8 mouse cellular contexts compared by ENCODE assay signal in the genomic region with DNA sequence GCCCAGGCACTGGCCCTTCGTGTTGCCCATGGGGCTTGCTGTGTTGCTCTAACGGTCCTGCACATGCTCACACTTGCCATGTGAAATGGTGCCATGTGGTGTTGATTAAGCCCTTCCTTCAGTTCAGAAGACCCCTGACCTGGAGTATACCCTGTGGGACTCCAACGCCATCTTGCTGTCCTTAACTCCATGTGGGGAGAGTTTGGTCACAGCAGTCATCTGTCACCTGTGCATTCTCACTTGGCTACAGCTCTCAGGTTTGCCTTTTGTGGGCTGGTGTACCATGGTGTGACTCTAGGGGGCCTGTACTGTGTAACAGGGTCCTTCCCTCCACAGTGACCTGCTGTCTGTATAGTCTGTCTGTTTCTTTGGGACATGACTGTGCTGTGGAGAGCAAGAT.
DNase-seq lines count a peak whose midpoint lies in the region; ATAC-seq lines count a peak whose summit lies in the region.

No protein-coding gene starts in this region.

- no peaks in the 10 kb centered on the region for H3K36me3 ChIP-seq in heart, embryonic 11.5 days (ENCODE audit: control insufficient read depth, insufficient read depth, low read length)
- no peaks in the 10 kb centered on the region for H3K36me3 ChIP-seq in hindbrain, embryonic 14.5 days (replicated peaks; ENCODE audit: control insufficient read depth, insufficient read depth)
- H3K36me3 ChIP-seq in midbrain, embryonic 15.5 days (replicated peaks), result no peaks in the 10 kb centered on the region

- peak overlapping the region; percentile 92 for H3K27ac ChIP-seq in heart, embryonic 11.5 days (ENCODE audit: low read depth, low read length)
- peak overlapping the region; percentile 73 for H3K27ac ChIP-seq in brown adipose tissue, adult 24 weeks (replicated peaks; ENCODE audit: low read depth, low read length)
- peak overlapping the region; percentile 78 for H3K27ac ChIP-seq in hindbrain, embryonic 14.5 days
- 0 out of 2 replicates have a peak overlapping the region, but pooled peaks have one; percentile 62 for H3K27ac ChIP-seq in midbrain, embryonic 15.5 days

- 44% methylated on average over 3 of the region's 3 CpGs for WGBS in heart, embryonic 11.5 days (ENCODE audit: insufficient replicate concordance)
- 27% methylated on average over 3 of the region's 3 CpGs for WGBS in hindbrain, embryonic 14.5 days
- 47% methylated on average over 3 of the region's 3 CpGs for WGBS in midbrain, embryonic 15.5 days

- no peak for ATAC-seq in heart, embryonic 11.5 days (replicated peaks; ENCODE audit: insufficient number of reproducible peaks, low FRiP score, low TSS enrichment)
- ATAC-seq in hindbrain, embryonic 14.5 days (ENCODE audit: low FRiP score), result no peak
- ATAC-seq in midbrain, embryonic 15.5 days (replicated peaks), result no peak

- peak overlapping the region; percentile 63 for H3K4me2 ChIP-seq in heart, embryonic 11.5 days
- H3K4me2 ChIP-seq in hindbrain, embryonic 14.5 days (replicated peaks), result 0 out of 2 replicates have a peak overlapping the region, but pooled peaks have one; percentile 29
- no peak overlapping the region for H3K4me2 ChIP-seq in midbrain, embryonic 15.5 days

- 0 out of 2 replicates have a peak overlapping the region, but pooled peaks have one; percentile 34 for H3K9ac ChIP-seq in heart, embryonic 11.5 days (ENCODE audit: low read depth, low read length)
- H3K9ac ChIP-seq in hindbrain, embryonic 14.5 days, result peak overlapping the region; percentile 40; the same call in 1 of the 2 replicates
- no peak overlapping the region for H3K9ac ChIP-seq in midbrain, embryonic 15.5 days

- H3K4me1 ChIP-seq in heart, embryonic 11.5 days (ENCODE audit: control insufficient read depth, insufficient read depth, low read length), result peaks cover 79% of the 10 kb centered on the region
- H3K4me1 ChIP-seq in brown adipose tissue, adult 24 weeks (ENCODE audit: control insufficient read depth, insufficient read depth, insufficient read length, low read length), result peaks cover 82% of the 10 kb centered on the region
- H3K4me1 ChIP-seq in hindbrain, embryonic 14.5 days (replicated peaks; ENCODE audit: control insufficient read depth, insufficient read depth, low read length), result peaks cover 38% of the 10 kb centered on the region
- H3K4me1 ChIP-seq in midbrain, embryonic 15.5 days, result peaks cover 45% of the 10 kb centered on the region

- no peaks in the 10 kb centered on the region for H3K27me3 ChIP-seq in heart, embryonic 11.5 days (ENCODE audit: control insufficient read depth, insufficient read depth, low read length)
- H3K27me3 ChIP-seq in hindbrain, embryonic 14.5 days (ENCODE audit: control insufficient read depth, insufficient read depth, low read length), result no peaks in the 10 kb centered on the region
- H3K27me3 ChIP-seq in midbrain, embryonic 15.5 days (replicated peaks), result no peaks in the 10 kb centered on the region

- no peak overlapping the region for H3K4me3 ChIP-seq in heart, embryonic 11.5 days (ENCODE audit: low read depth, low read length)
- H3K4me3 ChIP-seq in brown adipose tissue, adult 24 weeks (ENCODE audit: insufficient read depth, low read depth, low read length), result no peak overlapping the region
- H3K4me3 ChIP-seq in hindbrain, embryonic 14.5 days (replicated peaks; ENCODE audit: low read length), result no peak overlapping the region
- H3K4me3 ChIP-seq in midbrain, embryonic 15.5 days, result no peak overlapping the region

- no peak for DNase-seq in heart, postnatal 14 days
- DNase-seq in hindbrain, embryonic 14.5 days (ENCODE audit: low spot score), result no peak
- no peak for DNase-seq in urinary bladder, adult 18-20 months (ENCODE audit: low spot score in 2 of 2)
- no peak for DNase-seq in urinary bladder, postnatal 36 days (ENCODE audit: low spot score in 2 of 2)
- no peak for DNase-seq in left cerebral cortex, adult 9 months (ENCODE audit: low spot score in 2 of 2)

- intact Hi-C loops in heart, postnatal 14 days (cut with DNase I), result no loop called here

- H3K9me3 ChIP-seq in heart, embryonic 11.5 days (replicated peaks; ENCODE audit: control insufficient read depth, low read length), result no peaks in the 10 kb centered on the region
- H3K9me3 ChIP-seq in hindbrain, embryonic 14.5 days (ENCODE audit: control insufficient read depth, low read length), result no peaks in the 10 kb centered on the region
- no peaks in the 10 kb centered on the region for H3K9me3 ChIP-seq in midbrain, embryonic 15.5 days
